Mouse (Mus musculus) ovary, adult 2 months (tissue): ENCODE results near the gene Gm7030. TPM values are rescaled to one million over a fixed set of nuclear protein-coding genes. Genes with fewer than 3 reads are reported as not detected.

Experiments
- polyA plus RNA-seq: library from polyadenylated mRNA; depleted of rRNA; stranded (reverse); fragments of >200 nt; gene quantifications from 2 replicates; pipeline ENCODE4 v1.2.3, GENCODE M21; 2012; rRNA removed

Gene Gm7030
- polyA plus RNA-seq: not detected in 2 replicates

DNA sequence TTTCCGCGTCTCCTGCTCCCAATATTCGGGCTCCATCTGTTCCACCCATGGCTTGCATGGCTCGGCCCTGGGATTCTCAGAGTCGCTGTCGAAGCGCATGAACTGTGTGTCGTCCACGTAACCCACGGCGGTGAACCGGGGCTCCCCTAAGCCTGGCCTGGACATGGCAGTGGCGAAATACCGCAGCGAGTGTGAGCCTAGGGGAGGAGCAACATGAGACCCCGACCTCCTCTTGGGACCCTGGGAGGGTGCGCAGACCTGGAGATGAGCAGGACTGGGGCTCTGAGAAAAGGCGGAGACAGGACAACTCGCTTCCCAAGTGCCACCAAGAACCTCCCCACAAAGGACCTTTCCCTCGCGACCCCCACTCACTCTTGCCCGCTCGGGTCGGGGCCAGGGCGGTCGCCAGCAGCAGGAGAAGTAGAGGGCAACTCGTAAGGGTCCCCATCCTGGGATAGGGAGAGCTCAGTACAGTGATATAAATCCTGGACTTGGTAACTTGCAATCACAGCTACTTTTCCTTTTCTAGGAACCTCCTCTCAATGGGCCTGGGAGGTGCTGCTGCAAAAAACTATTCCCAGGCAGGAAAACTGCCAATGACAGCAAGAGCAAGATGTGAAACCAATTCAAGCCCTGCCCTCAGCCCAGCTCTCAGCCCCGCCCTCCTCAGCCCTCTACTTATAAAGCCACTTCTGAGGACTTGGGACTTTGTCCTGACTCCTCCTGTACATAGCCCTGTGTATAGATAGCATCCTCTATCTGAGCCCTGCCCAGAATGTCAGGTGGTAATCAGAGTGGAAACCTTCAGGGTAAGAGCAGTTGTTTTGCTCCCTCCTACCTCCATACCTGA, at the start of gene Gm7030:
Gm7030 (minus strand) TSS at position 458 of the 850 bp plus-strand sequence.

DNA sequence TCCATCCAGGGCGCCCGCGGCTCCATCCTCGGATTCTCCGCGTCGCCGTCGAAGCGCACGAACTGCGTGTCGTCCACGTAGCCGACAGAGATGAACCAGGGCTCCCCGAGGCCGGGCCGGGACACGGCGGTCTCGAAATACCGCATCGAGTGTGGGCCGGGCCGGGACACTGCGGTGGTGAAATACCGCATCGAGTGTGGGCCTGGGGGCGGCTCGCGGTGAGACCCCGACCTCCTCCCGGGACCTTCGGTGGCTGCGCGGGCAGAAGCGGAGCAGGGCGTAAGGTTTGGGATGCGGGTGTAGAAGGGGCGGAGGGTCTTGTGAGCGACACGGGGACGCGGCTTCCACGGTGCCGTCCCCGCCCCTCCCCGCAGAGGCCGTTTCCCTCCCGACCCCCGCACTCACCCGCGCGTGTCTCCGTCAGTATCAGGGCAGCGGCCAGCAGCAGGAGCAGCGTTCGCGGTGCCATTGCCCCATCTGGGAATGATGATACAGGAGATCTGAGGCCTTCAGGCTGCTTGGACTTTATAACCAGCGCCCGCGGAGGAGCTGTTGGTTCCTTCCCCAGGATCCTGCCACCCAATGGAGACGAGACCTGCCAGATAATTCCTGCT, 38.9 kb upstream of the Gm7030 start, which contains the start of gene Gm8909:
Gm8909 (minus strand) TSS at position 499 of the 614 bp plus-strand sequence.

DNA sequence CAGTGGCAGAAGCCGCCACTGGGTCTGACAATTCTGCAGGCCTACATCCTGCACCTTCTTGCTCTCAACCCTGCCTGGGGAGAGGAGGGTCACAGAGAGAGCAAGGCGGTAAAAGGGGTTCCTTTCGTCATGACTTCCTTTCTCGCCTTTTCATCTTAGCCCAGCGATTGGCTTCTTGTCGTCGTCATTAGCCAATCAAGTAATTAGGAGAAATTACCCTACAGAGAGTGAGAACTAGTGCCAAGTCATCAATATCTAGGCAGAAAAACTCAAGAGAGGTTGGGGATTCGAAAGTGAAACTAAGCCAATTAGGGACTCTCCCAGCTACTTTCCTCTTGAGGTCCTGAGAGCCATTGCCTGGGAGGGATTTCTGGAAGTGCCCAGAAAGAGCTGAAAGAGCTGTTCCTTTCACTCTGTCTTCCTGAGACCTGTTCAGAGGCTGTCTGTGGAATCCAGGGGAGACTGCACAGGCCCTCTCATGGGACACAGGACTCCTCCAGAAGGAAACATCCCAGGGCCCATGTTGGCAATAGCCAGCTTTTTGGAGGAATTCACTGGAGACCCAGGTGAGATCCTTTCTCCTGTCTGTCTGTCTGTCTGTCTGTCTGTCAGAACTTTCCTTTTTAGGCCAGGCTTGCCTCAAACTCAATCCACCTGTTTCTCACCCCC, 7.7 kb downstream of the Gm7030 start, which contains the start of gene Gm19684:
Gm19684 (plus strand) TSS at position 327 of the 669 bp plus-strand sequence.

Other genes starting within 250 kb of the Gm7030 start
- gene Dhx16, start 249.6 kb downstream of the Gm7030 start, polyA plus RNA-seq: 84.3 and 95.7 TPM in 2 replicates
- gene 2310061I04Rik, start 232.0 kb downstream of the Gm7030 start, polyA plus RNA-seq: 43.5 and 45.4 TPM in 2 replicates
- gene Atat1, start 219.3 kb downstream of the Gm7030 start, polyA plus RNA-seq: 124 and 129 TPM in 2 replicates
- 85.0 and 105 TPM in 2 replicates for gene Mrps18b, start 213.0 kb downstream of the Gm7030 start, polyA plus RNA-seq
- 41.0 and 47.6 TPM in 2 replicates for gene Ppp1r10, start 213.0 kb downstream of the Gm7030 start, polyA plus RNA-seq
- 92.0 and 103 TPM in 2 replicates for gene Abcf1, start 159.7 kb downstream of the Gm7030 start, polyA plus RNA-seq
- gene Gnl1, start 149.6 kb downstream of the Gm7030 start, polyA plus RNA-seq: 33.9 and 37.8 TPM in 2 replicates
- 33.3 and 37.1 TPM in 2 replicates for gene Prr3, start 149.2 kb downstream of the Gm7030 start, polyA plus RNA-seq
- 0.67 and 2.2 TPM in 2 replicates for gene H2-T24, start 108.9 kb downstream of the Gm7030 start, polyA plus RNA-seq
- gene H2-T23, start 96.6 kb downstream of the Gm7030 start, polyA plus RNA-seq: 139 and 154 TPM in 2 replicates
- gene H2-T22, start 86.7 kb downstream of the Gm7030 start, polyA plus RNA-seq: 38.3 and 50.5 TPM in 2 replicates
- gene Gm6034, start 86.5 kb downstream of the Gm7030 start, polyA plus RNA-seq: not detected in 2 replicates
- gene Gm11127, start 71.1 kb downstream of the Gm7030 start, polyA plus RNA-seq: 0.26 and 0.37 TPM in 2 replicates
- gene Gm19684, start 7.7 kb downstream of the Gm7030 start, polyA plus RNA-seq: 0.18 TPM in 1 of 2 replicates, not detected in the other
- gene Gm8909, start 39.1 kb upstream of the Gm7030 start, polyA plus RNA-seq: 0.24 TPM in 1 of 2 replicates, not detected in the other
- gene H2-T3, start 60.9 kb upstream of the Gm7030 start, polyA plus RNA-seq: 0.09 and 0.10 TPM in 2 replicates
- gene Rpp21, start 128.6 kb upstream of the Gm7030 start, polyA plus RNA-seq: 88.3 and 96.2 TPM in 2 replicates
- gene Trim39, start 142.8 kb upstream of the Gm7030 start, polyA plus RNA-seq: 18.9 and 23.1 TPM in 2 replicates
- gene H2-M10.2, start 157.1 kb upstream of the Gm7030 start, polyA plus RNA-seq: not detected in 2 replicates
- not detected in 2 replicates for gene H2-M10.1, start 196.7 kb upstream of the Gm7030 start, polyA plus RNA-seq
- not detected in 2 replicates for gene H2-M10.3, start 239.0 kb upstream of the Gm7030 start, polyA plus RNA-seq